Mouse (Mus musculus) kidney, embryonic 15.5 days (tissue): Measurements from ENCODE around the gene Srbd1. TPM values are rescaled to one million over a fixed set of nuclear protein-coding genes. Genes with fewer than 3 reads are reported as not detected.
A peak's percentile ranks its signal among the peaks of the same experiment; 100 is the strongest.

Source experiments
- ATAC-seq: fragments of 200-750 bp; cut with Nextera tagmentation; replicated peaks from 2 replicates; pipeline ENCODE4 v1.8.0; 2017; ENCODE audit warnings: moderate TSS enrichment; ENCODE audit not compliant: low FRiP score
- H3K27ac ChIP-seq: fragments of 300-500 bp; sonication (generic); 2 replicates; pipeline ENCODE4 v1.5.1; 2015; ENCODE audit warnings: mild to moderate bottlenecking, inconsistent platforms
- H3K27me3 ChIP-seq: fragments of 300-500 bp; sonication (generic); 2 replicates; pipeline ENCODE4 v1.6.1; 2015; ENCODE audit warnings: inconsistent platforms
- H3K36me3 ChIP-seq: fragments of 300-500 bp; sonication (generic); 2 replicates; pipeline ENCODE4 v1.6.1; 2015; ENCODE audit warnings: inconsistent platforms
- H3K4me1 ChIP-seq: fragments of 300-500 bp; sonication (generic); 2 replicates; pipeline ENCODE4 v1.6.1; 2015; ENCODE audit warnings: inconsistent platforms
- H3K4me2 ChIP-seq: fragments of 300-500 bp; sonication (generic); 2 replicates; pipeline ENCODE4 v1.6.1; 2015; ENCODE audit warnings: moderate library complexity, mild to moderate bottlenecking, inconsistent platforms
- H3K4me3 ChIP-seq: fragments of 300-500 bp; sonication (generic); replicated peaks from 2 replicates; pipeline ENCODE4 v1.5.1; 2015; ENCODE audit warnings: mild to moderate bottlenecking, inconsistent platforms
- H3K9ac ChIP-seq: fragments of 300-500 bp; sonication (generic); 2 replicates; pipeline ENCODE4 v1.6.1; 2015; ENCODE audit warnings: mild to moderate bottlenecking, inconsistent platforms
- H3K9me3 ChIP-seq: fragments of 300-500 bp; sonication (generic); replicated peaks from 2 replicates; pipeline ENCODE4 v1.6.1; 2016; ENCODE audit warnings: inconsistent platforms
- WGBS: fragments of 180-500 bp; shearing (Covaris S2); methylation state at CpG from one replicate; pipeline ENCODE4 v1.1.7; 2015; ENCODE audit warnings: mixed read lengths; 5-methylcytosine and 5-hydroxymethylcytosine counted together
- polyA plus RNA-seq: library from polyadenylated mRNA; unstranded; fragments of >200 nt; fragmentation: Nextera tagmentation; extraction: Ambion mirVana; gene quantifications from 2 replicates; pipeline ENCODE4 v1.2.1, GENCODE M21; 2015

The Srbd1 gene
- polyA plus RNA-seq, 1 experiment from 2014 or later, result 21.0 TPM

DNA sequence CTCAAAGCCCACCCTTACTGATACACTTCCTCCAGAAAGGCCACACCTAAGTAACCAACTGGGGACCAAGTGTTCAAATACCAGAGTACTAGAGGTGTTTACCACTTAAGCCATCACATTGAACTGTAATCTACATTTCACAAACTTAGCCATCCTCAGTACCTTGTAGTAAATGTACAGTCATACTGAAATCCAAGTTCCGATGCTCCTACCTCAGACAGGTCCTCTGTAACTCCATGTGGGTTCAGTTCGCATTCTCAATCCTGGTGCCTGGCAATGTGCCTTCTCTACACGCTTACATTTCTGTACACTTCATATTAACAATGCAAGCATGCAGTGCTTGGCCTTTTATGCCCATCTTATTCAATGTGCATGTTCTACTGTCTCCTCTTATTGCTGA, 77.5 kb downstream of the Srbd1 start:
- Histone ChIP-seq H3K4me3 (no peak overlapping the region), H3K9me3 (no peaks in the 10 kb centered on the region), H3K27ac (no peak overlapping the region), H3K27me3 (no peaks in the 10 kb centered on the region), H3K4me2 (no peak overlapping the region), H3K9ac (no peak overlapping the region), H3K36me3 (no peaks in the 10 kb centered on the region), H3K4me1 (0 out of 2 replicates have a peak, but pooled peaks cover 2% of the 10 kb centered on the region)
- ATAC-seq, result no peak
- WGBS, result 94% methylated on average over 3 of the region's 3 CpGs

DNA sequence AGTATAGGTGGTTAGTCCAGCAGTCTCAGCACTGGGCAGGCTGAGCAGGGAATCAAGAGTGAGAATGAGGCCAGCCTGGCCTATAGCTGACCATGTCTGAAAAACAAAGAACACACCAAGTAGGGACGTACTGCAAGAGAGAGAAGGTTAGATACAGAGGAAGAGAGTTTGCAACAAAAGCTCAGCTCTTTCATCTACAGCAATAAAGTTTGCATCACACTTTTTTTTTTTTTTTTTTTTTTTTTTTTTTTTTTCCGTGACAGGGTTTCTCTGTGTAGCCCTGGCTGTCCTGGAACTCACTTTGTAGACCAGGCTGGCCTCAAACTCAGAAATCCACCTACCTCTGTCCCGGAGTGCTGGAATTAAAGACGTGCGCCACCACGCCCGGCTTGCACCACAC, 79.1 kb downstream of the Srbd1 start:
- no peaks in the 10 kb centered on the region for H3K36me3 ChIP-seq
- no peak overlapping the region for H3K9ac ChIP-seq
- H3K27ac ChIP-seq, result no peak overlapping the region
- ATAC-seq, result no peak
- H3K27me3 ChIP-seq, result no peaks in the 10 kb centered on the region
- WGBS, result 92% methylated on average over 7 of the region's 7 CpGs
- 0 out of 2 replicates have a peak, but pooled peaks cover 2% of the 10 kb centered on the region for H3K4me1 ChIP-seq
- H3K9me3 ChIP-seq, result no peaks in the 10 kb centered on the region
- no peak overlapping the region for H3K4me3 ChIP-seq
- no peak overlapping the region for H3K4me2 ChIP-seq

DNA sequence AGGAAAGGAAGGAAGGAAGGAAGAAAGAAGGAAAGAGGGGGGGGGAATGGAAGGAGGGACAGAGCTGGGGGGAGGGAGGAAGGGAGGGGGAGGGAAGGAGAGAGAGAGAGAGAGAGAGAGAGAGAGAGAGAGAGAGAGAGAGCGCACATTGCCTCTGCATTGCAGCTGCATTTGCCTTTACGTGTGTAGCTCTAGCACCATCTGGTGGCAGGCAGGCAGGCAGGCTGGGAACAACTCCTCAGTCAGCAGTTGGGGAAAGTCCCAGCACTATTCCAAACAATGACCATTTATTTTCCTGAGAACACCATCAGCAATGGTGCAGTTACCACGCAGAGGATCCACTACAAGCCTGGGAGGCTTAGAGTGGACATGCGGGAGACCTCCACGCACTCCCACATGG, 81.5 kb downstream of the Srbd1 start:
- Histone ChIP-seq H3K9ac (no peak overlapping the region), H3K4me3 (no peak overlapping the region), H3K27me3 (no peaks in the 10 kb centered on the region), H3K27ac (no peak overlapping the region), H3K9me3 (no peaks in the 10 kb centered on the region), H3K4me2 (no peak overlapping the region), H3K4me1 (0 out of 2 replicates have a peak, but pooled peaks cover 2% of the 10 kb centered on the region), H3K36me3 (no peaks in the 10 kb centered on the region)
- no peak for ATAC-seq
- 9% methylated on average over 5 of the region's 5 CpGs for WGBS

DNA sequence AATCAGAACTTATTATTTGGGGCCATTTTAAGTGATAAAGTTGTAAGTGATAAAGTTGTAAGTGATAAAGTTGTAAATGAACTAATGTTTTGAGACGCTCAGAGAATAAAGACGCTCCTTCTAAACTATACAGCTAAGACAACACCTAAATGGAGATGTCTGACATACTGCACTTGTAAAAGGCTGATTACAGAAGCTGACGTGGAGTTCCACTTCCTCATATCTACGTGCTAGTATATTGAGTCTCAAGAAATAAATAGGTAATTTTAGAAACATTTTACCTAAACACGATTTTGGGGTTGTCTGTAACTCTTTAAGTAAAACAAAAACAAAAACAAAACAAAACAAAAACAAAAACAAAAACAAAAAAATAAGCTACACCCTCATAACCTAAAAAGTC, 84.1 kb downstream of the Srbd1 start:
- no peak for ATAC-seq
- H3K9ac ChIP-seq, result no peak overlapping the region
- H3K4me1 ChIP-seq, result 0 out of 2 replicates have a peak, but pooled peaks cover 2% of the 10 kb centered on the region
- no peaks in the 10 kb centered on the region for H3K9me3 ChIP-seq
- no peak overlapping the region for H3K27ac ChIP-seq
- H3K4me3 ChIP-seq, result no peak overlapping the region
- H3K36me3 ChIP-seq, result 0 out of 2 replicates have a peak, but pooled peaks cover 3% of the 10 kb centered on the region
- 90% methylated on average over 5 of the region's 5 CpGs for whole genome bisulfite sequencing
- H3K4me2 ChIP-seq, result no peak overlapping the region
- no peaks in the 10 kb centered on the region for H3K27me3 ChIP-seq

DNA sequence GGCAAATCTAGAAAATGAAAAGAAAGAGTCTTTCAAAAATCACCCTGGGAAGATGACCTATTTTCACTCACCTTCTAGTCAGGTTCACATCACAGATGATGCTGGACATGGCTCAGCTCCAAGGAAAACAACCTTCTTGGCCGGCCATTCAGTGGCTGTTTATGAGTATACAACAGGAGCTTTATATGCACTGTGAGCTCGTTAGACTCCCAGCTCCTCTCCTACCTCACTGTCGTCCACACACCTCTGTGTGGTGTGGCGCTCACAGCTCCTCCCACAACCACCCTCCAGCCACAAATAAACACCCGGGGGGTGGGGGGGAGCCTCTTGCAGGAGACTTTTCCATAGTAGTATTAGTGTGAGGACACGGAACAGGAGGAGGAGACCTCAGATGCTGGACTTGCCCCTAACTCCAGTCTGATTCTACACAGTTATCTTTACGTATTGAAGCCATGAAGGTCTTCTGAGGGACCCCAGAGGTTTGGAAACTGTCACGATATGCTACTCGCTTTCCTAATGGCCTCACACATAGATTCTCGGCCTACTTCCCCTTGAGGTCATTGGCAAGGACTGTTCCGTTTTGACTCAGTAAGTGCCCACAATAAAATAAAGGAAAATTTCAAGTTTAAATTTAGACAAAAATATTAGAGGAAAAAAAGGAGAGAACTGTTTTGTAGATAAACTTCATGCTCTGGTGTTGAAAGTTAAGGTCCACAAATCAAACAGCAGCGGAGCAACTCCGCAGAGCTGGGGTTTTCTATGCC, 104.6 kb downstream of the Srbd1 start:
- no peak for ATAC-seq
- no peaks in the 10 kb centered on the region for H3K9me3 ChIP-seq
- 53% methylated on average over 13 of the region's 13 CpGs for WGBS

DNA sequence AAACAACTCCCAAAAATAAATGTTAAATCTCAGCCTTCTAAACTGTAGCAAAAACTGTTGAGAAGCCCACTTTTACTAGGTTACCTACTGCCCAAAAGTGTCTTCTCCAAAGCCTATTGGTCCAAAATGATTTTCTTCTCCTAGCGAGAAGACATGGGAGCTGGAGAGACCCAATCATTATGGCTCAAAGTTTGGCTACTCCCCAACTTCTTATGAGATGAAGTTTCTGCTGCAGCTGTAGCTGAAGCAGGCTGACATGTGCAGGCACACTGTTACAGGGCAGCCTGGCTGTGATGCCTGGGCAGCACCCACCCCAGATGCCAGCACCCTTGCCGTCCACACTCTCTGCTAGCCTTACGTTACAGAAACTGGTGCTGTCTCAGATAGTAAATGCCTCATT, 105.2 kb downstream of the Srbd1 start:
- H3K9ac ChIP-seq, result no peak overlapping the region
- H3K4me2 ChIP-seq, result no peak overlapping the region
- H3K4me1 ChIP-seq, result peaks cover 24% of the 10 kb centered on the region
- ATAC-seq, result no peak
- no peaks in the 10 kb centered on the region for H3K27me3 ChIP-seq
- no peaks in the 10 kb centered on the region for H3K36me3 ChIP-seq
- no peak overlapping the region for H3K4me3 ChIP-seq
- H3K9me3 ChIP-seq, result no peaks in the 10 kb centered on the region
- WGBS, result 72% methylated on average over 3 of the region's 3 CpGs
- no peak overlapping the region for H3K27ac ChIP-seq

More for the DNA sequence above, 104.6 kb downstream of the Srbd1 start:
- Histone ChIP-seq H3K36me3 (no peaks in the 10 kb centered on the region), H3K27ac (no peak overlapping the region), H3K27me3 (no peaks in the 10 kb centered on the region), H3K9ac (no peak overlapping the region), H3K4me2 (no peak overlapping the region), H3K4me1 (peaks cover 19% of the 10 kb centered on the region), H3K4me3 (no peak overlapping the region)

DNA sequence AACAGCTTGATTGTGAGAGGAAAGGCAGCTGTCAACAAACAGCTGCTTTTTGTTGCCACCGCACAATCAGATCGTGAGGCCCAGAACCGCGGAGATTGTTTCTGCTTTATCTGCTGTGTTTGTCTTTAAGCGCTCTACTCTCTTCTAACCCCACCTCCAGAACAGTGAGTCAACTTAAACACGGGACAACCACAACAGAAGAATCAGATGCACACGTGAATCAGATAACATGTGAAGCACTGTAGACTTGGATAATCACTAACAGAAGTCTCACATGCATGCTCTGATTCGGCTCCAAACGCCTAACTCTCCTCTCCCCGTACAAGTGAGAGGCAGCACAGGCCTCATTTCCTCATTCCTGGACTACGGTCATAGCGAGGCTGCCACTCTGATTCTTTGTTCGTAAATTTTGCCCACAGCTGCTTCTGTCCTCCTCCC, 106.7 kb downstream of the Srbd1 start:
- Histone ChIP-seq H3K4me1 (peaks cover 24% of the 10 kb centered on the region), H3K9ac (no peak overlapping the region), H3K27ac (peak overlapping the region; percentile 41; the same call in 1 of the 2 replicates), H3K27me3 (no peaks in the 10 kb centered on the region), H3K36me3 (no peaks in the 10 kb centered on the region), H3K4me2 (no peak overlapping the region), H3K9me3 (no peaks in the 10 kb centered on the region), H3K4me3 (no peak overlapping the region)
- WGBS, result 38% methylated on average over 13 of the region's 13 CpGs
- ATAC-seq, result 0 out of 2 replicates have a peak, but pooled peaks have one; percentile 29

DNA sequence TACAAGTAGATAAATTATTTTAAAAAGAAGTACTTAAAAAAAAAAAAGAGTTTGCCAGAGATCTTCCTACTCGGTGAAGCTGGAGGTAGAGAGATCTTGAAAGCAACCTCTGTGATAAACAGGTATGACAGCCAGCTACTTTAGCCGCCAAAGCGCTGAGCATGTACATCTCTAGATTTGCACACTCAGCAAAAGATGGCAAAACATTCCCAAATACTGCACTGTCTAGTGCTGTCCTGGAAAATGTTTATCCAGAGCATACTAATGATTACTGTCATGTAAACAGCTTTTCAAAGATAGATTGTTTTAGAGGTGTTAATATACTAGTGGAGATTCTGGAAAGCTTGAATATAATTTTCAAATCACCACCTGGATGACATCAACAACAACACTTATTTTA, 109.4 kb downstream of the Srbd1 start:
- H3K27ac ChIP-seq, result no peak overlapping the region

DNA sequence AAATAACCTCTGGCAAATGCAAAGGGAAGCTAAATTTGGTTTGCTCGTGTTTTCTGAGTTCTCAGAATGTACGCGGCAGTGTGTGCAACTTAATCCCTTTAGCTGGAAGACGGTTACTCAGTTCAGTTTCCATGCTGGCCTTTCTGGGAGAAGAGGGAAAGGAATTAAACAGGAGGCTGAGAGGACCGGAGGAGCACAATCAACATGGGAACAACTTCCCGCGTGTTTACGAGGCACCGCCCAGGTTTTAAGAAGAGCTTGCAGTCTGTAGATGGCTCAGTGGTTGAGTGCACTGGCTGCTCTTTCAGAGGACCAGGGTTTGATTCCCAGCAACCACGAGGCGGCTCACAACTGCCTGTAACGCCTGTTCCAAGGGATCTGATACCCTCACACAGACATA, 109.8 kb downstream of the Srbd1 start:
- ATAC-seq, result no peak
- Histone ChIP-seq H3K36me3 (no peaks in the 10 kb centered on the region), H3K4me3 (no peak overlapping the region), H3K4me2 (no peak overlapping the region), H3K4me1 (peaks cover 19% of the 10 kb centered on the region), H3K9me3 (no peaks in the 10 kb centered on the region), H3K9ac (no peak overlapping the region), H3K27ac (no peak overlapping the region), H3K27me3 (no peaks in the 10 kb centered on the region)
- 70% methylated on average over 12 of the region's 12 CpGs for WGBS

More for the DNA sequence above, 109.4 kb downstream of the Srbd1 start:
- Histone ChIP-seq H3K36me3 (no peaks in the 10 kb centered on the region), H3K9me3 (no peaks in the 10 kb centered on the region), H3K4me1 (peaks cover 23% of the 10 kb centered on the region), H3K4me2 (no peak overlapping the region), H3K9ac (no peak overlapping the region), H3K4me3 (no peak overlapping the region), H3K27me3 (no peaks in the 10 kb centered on the region)
- no peak for ATAC-seq
- WGBS, result 94% methylated on average over 3 of the region's 3 CpGs

DNA sequence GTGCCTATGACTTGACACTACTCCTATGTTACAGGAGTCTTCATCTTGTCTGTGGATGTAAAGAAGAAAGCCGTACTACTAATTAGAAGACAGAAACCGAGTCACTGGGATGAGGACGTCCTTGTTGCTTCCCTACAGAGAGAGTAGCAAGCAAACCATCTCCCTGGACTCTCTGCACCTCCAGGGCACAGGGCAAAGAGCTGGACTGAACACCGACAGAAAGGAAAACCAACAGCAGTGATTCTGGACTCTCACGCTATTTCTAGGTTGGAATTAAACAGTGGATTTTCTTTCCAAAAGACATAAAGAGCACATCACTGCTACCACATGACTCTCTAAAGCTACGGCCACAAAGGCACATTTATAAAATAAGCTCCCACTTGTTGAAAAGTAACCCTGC, 110.3 kb downstream of the Srbd1 start:
- Histone ChIP-seq H3K27ac (no peak overlapping the region), H3K27me3 (no peaks in the 10 kb centered on the region), H3K4me1 (peaks cover 18% of the 10 kb centered on the region), H3K36me3 (no peaks in the 10 kb centered on the region), H3K9ac (no peak overlapping the region), H3K4me3 (no peak overlapping the region), H3K4me2 (no peak overlapping the region), H3K9me3 (no peaks in the 10 kb centered on the region)
- WGBS, result 77% methylated on average over 6 of the region's 6 CpGs
- ATAC-seq, result no peak

DNA sequence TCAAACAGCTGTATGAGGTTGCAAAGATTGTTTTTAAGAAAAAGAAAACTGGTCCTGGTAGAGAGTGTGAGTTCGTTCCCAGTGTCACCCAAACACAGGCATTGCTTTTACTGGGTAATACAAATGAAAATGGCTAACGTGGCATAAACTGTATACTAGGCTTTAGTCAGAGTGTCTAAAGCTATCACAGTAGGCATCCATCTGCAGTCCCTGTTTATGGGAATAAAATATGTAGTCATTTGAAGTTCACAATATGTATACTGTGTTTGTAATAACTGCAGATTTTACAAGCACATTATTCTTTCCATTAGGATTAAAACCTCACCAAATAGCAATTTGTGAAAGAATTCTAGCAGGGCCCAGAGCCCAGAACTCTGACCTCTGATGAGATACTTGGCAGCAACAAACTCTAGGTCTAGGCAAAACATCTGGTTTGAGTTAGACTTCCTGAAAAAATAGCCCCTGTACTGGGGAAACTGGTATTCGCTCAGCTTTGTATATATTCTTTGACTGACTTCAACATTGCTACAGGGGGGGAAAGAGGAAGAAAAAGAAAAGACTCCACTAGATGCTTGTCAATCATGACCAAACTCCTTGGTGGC, 112.8 kb downstream of the Srbd1 start:
- ATAC-seq, result no peak
- Histone ChIP-seq H3K27me3 (no peaks in the 10 kb centered on the region), H3K9ac (no peak overlapping the region), H3K9me3 (no peaks in the 10 kb centered on the region), H3K36me3 (no peaks in the 10 kb centered on the region), H3K4me3 (no peak overlapping the region), H3K27ac (no peak overlapping the region), H3K4me1 (peaks cover 6% of the 10 kb centered on the region; the same call in 1 of the 2 replicates), H3K4me2 (no peak overlapping the region)
- 62% methylated on average over 3 of the region's 3 CpGs for WGBS

DNA sequence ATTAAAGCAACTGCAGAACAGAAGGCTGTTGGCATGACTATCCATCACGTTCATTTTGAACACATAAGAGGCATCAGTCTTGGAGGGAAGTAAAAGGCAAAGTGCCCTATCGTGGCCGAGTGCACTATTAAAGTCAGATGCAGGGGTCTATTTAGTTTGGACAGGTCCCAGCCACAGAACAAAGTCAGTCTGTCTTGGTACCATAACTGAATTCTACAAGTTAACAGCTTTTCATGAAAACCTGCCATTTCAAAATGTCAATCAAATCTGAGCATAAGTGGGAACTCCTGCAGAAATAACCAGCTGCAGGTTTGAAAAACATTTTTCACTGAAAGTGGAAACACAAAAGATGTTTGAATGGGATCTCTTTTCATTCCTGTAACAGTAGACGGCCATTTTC, 115.0 kb downstream of the Srbd1 start:
- no peaks in the 10 kb centered on the region for H3K27me3 ChIP-seq
- no peak overlapping the region for H3K4me3 ChIP-seq
- H3K4me1 ChIP-seq, result peaks cover under 1% of the 10 kb centered on the region; the same call in 1 of the 2 replicates
- 68% methylated on average over 4 of the region's 4 CpGs for WGBS
- H3K36me3 ChIP-seq, result no peaks in the 10 kb centered on the region
- no peaks in the 10 kb centered on the region for H3K9me3 ChIP-seq
- no peak overlapping the region for H3K9ac ChIP-seq
- no peak for ATAC-seq
- no peak overlapping the region for H3K4me2 ChIP-seq
- H3K27ac ChIP-seq, result no peak overlapping the region
